Mouse (Mus musculus): ENCODE results near the gene Gm11146.

DNA sequence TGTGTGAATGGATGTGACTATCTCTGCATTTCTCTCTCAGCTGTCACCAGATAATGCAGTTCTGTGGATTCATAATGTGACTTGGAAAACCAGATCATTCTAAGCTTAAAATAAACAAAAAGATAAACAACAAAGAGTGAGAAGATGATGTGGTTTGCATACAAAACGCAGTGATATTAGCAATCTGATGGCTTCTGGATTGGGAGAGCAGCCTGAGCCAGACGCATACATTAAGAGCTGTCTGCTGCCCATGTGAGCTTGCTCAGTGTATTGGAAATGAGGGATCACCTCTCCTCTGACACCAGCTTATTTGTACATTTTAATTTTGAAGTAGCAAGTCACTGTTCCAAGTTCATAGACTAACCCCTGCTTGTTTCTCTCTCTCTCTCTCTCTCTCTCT, 46.3 kb upstream of the Gm11146 start:
- TF ChIP-seq CTCF (IDR thresholded peaks at IDR 0.05; ENCODE audit: extremely low read depth, insufficient read depth, low read length) (no peak), POLR2A (IDR thresholded peaks at IDR 0.05; ENCODE audit: extremely low read depth, insufficient read depth, low read length) (no peak)

Measured in cortical plate, adult 2 months (tissue).